Mouse (Mus musculus): ENCODE results near the gene Nup85. TPM values are rescaled to one million over a fixed set of nuclear protein-coding genes. Genes with fewer than 3 reads are reported as not detected.

Gene Nup85
- total RNA-seq, 4 experiments from 2014 or later = 43.9 to 49.4 (median 46.0) TPM

DNA sequence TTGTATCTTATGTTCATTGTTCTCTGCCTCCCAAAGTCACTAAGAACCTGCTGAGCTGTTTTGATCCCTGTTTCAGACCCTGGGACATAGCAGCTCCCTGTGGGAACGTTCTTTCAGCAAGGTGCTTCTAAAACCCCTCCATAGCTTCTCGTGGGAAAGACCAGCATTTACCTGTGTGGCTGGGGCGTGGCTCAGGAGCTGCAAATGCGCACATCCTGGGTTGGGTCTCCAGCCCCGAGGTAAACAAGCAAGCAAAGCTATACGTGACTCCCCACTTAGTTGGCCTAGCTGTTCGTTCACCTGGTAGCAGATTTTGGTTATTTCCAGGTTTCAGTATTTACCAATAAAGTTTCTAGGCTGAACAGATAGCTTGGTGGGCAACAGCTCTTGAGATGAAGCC, 68.0 kb downstream of the Nup85 start:
- DNase-seq (ENCODE audit: low spot score in 2 of 2) = no peak

GRCm38 (mm10) chr11:115632862-115633261, 68.6 kb downstream of the Nup85 start:
- DNase-seq (ENCODE audit: low spot score in 2 of 2) = no peak

Other genes starting within 250 kb of the Nup85 start
- gene Ush1g, start 242.4 kb upstream of the Nup85 start, total RNA-seq (2022) = under 1 TPM; 0.46 to 0.78 (median 0.59) TPM
- under 1 TPM in 1 of 4 experiments, not detected in 3; 0.26 TPM for gene Otop3, start 229.7 kb upstream of the Nup85 start, total RNA-seq (2022)
- gene Hid1, start 196.7 kb upstream of the Nup85 start, total RNA-seq (2022) = 100 to 1,000 TPM; 103 to 118 (median 107) TPM
- gene Cdr2l, start 182.5 kb upstream of the Nup85 start, total RNA-seq (2022) = 10 to 100 TPM; 26.1 to 27.7 (median 26.9) TPM
- gene Mrpl58, start 160.7 kb upstream of the Nup85 start, total RNA-seq (2022) = 100 to 1,000 TPM; 118 to 125 (median 120) TPM
- gene Atp5h, start 144.5 kb upstream of the Nup85 start, total RNA-seq (2022) = 100 to 1,000 TPM; 439 to 484 (median 473) TPM
- gene Kctd2, start 144.3 kb upstream of the Nup85 start, total RNA-seq (2022) = 10 to 100 TPM; 63.2 to 74.5 (median 72.3) TPM
- gene Trim80, start 123.9 kb upstream of the Nup85 start, total RNA-seq (2022) = under 1 TPM in 2 of 4 experiments, not detected in 2; 0.16 to 0.30 TPM
- not detected for gene Slc16a5, start 102.0 kb upstream of the Nup85 start, total RNA-seq (2022)
- gene Armc7, start 88.8 kb upstream of the Nup85 start, total RNA-seq (2022) = 10 to 100 TPM; 11.6 to 15.1 (median 13.4) TPM
- gene Nt5c, start 72.6 kb upstream of the Nup85 start, total RNA-seq (2022) = 10 to 100 TPM; 58.4 to 66.1 (median 61.0) TPM
- gene Jpt1, start 50.0 kb upstream of the Nup85 start, total RNA-seq (2022) = 100 to 1,000 TPM; 125 to 152 (median 137) TPM
- gene Sumo2, start 28.2 kb upstream of the Nup85 start, total RNA-seq (2022) = 100 to 1,000 TPM; 262 to 316 (median 290) TPM
- gene Mrps7, start 39.5 kb downstream of the Nup85 start, total RNA-seq (2022) = 10 to 100 TPM; 36.9 to 57.0 (median 48.4) TPM
- gene Gga3, start 39.6 kb downstream of the Nup85 start, total RNA-seq (2022) = 10 to 100 TPM; 73.8 to 92.9 (median 89.0) TPM
- 10 to 100 TPM; 13.9 to 22.0 (median 17.6) TPM for gene Mif4gd, start 48.5 kb downstream of the Nup85 start, total RNA-seq (2022)
- 10 to 100 TPM; 54.5 to 62.2 (median 58.5) TPM for gene Slc25a19, start 63.9 kb downstream of the Nup85 start, total RNA-seq (2022)
- gene Grb2, start 144.2 kb downstream of the Nup85 start, total RNA-seq (2022) = 100 to 1,000 TPM; 206 to 217 (median 212) TPM
- gene Tmem94, start 201.0 kb downstream of the Nup85 start, total RNA-seq (2022) = 10 to 100 TPM; 58.1 to 66.3 (median 62.9) TPM
- gene Caskin2, start 249.2 kb downstream of the Nup85 start, total RNA-seq (2022) = 10 to 100 TPM; 18.2 to 18.9 (median 18.4) TPM

Measured in left cerebral cortex, adult 8-10 months (tissue).